Mouse (Mus musculus): Measurements from ENCODE around the gene Ugt1a2. TPM values are rescaled to one million over a fixed set of nuclear protein-coding genes. Genes with fewer than 3 reads are reported as not detected.

The Ugt1a2 gene
- polyA plus RNA-seq, 1 experiment from 2014 or later: not detected

DNA sequence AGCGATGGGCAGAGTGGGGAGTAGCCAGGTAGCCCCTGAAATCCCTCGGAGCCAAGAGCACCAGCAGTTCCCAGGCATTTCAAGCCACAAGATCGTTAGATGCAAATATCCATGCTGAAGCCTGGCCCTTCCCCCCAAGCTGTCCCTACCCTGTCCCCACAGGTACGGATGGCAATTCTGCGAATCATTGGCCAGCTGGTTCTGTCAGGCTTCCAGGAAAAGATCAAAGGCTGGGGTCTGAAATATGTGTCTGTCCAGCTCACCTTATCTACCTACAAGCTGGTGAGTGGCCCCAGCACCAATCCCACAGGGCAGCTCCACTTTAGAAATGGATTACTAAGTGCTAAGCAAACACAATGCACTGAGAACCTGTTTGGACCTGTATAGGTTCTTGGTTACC, 36.9 kb downstream of the Ugt1a2 start:
- no peaks in the 10 kb centered on the region for H3K4me1 ChIP-seq (replicated peaks; ENCODE audit: control insufficient read depth, insufficient read depth, low read length)
- no peak for ATAC-seq
- H3K27me3 ChIP-seq (replicated peaks; ENCODE audit: control insufficient read depth, insufficient read depth, low read length): no peaks in the 10 kb centered on the region
- peaks cover 87% of the 10 kb centered on the region for H3K9me3 ChIP-seq (ENCODE audit: control insufficient read depth, low read length)
- whole genome bisulfite sequencing: 77% methylated on average over 5 of the region's 5 CpGs
- H3K4me3 ChIP-seq (replicated peaks; ENCODE audit: low read length): no peak overlapping the region
- H3K27ac ChIP-seq (ENCODE audit: low read length): no peak overlapping the region
- H3K9ac ChIP-seq (replicated peaks; ENCODE audit: low read depth, low read length): no peak overlapping the region
- H3K4me2 ChIP-seq (ENCODE audit: low read length): no peak overlapping the region
- no peaks in the 10 kb centered on the region for H3K36me3 ChIP-seq (ENCODE audit: control insufficient read depth, insufficient read depth)

DNA sequence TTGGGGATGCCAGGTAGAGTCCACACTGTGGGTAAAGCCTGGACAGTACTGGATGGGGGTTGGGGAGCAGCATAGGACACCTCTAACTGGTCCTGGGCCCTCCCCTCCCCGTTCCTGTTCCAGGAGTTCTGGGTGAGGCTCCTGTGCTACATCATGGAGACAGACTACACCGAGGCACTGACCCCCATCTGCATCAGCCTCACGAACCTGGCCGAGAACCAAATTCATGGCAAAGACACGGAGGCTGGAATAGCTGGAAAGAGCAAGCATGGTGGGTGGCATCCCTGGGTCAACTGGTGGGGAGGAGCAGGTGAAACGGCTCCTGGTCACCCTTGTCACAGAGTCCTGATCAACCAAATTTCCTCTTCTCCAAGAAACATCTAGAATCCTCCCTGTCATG, 38.4 kb downstream of the Ugt1a2 start:
- no peaks in the 10 kb centered on the region for H3K27me3 ChIP-seq (replicated peaks; ENCODE audit: control insufficient read depth, insufficient read depth, low read length)
- ATAC-seq: no peak
- H3K4me2 ChIP-seq (ENCODE audit: low read length): no peak overlapping the region
- no peak overlapping the region for H3K27ac ChIP-seq (ENCODE audit: low read length)
- H3K9me3 ChIP-seq (ENCODE audit: control insufficient read depth, low read length): peaks cover 85% of the 10 kb centered on the region
- no peaks in the 10 kb centered on the region for H3K4me1 ChIP-seq (replicated peaks; ENCODE audit: control insufficient read depth, insufficient read depth, low read length)
- H3K4me3 ChIP-seq (replicated peaks; ENCODE audit: low read length): no peak overlapping the region
- no peaks in the 10 kb centered on the region for H3K36me3 ChIP-seq (ENCODE audit: control insufficient read depth, insufficient read depth)
- 80% methylated on average over 6 of the region's 6 CpGs for WGBS
- H3K9ac ChIP-seq (replicated peaks; ENCODE audit: low read depth, low read length): no peak overlapping the region

DNA sequence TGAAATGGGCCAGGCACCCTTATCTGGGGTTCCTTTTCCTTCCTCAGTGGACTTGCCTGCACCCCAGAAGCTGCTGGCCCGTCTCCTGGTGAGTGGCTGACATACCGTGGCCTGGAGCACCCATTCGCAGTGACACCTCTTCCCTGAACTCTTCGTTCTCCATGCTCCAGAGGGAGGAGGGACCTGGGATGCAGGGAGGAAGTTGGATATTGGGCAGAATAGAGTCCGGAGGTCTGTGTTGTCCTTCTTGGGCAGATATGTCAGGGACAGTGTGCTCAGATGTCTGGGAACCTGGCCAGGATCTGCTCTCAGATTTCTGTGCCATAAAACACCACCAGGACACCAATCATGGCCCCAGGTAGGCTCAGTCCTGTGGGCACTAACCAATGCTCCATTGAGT, 39.7 kb downstream of the Ugt1a2 start:
- H3K9ac ChIP-seq (replicated peaks; ENCODE audit: low read depth, low read length): no peak overlapping the region
- no peak for ATAC-seq
- no peak overlapping the region for H3K4me2 ChIP-seq (ENCODE audit: low read length)
- no peaks in the 10 kb centered on the region for H3K27me3 ChIP-seq (replicated peaks; ENCODE audit: control insufficient read depth, insufficient read depth, low read length)
- 78% methylated on average over 5 of the region's 5 CpGs for WGBS
- no peaks in the 10 kb centered on the region for H3K4me1 ChIP-seq (replicated peaks; ENCODE audit: control insufficient read depth, insufficient read depth, low read length)
- H3K4me3 ChIP-seq (replicated peaks; ENCODE audit: low read length): no peak overlapping the region
- no peak overlapping the region for H3K27ac ChIP-seq (ENCODE audit: low read length)
- H3K36me3 ChIP-seq (ENCODE audit: control insufficient read depth, insufficient read depth): no peaks in the 10 kb centered on the region
- peaks cover 86% of the 10 kb centered on the region for H3K9me3 ChIP-seq (ENCODE audit: control insufficient read depth, low read length)

DNA sequence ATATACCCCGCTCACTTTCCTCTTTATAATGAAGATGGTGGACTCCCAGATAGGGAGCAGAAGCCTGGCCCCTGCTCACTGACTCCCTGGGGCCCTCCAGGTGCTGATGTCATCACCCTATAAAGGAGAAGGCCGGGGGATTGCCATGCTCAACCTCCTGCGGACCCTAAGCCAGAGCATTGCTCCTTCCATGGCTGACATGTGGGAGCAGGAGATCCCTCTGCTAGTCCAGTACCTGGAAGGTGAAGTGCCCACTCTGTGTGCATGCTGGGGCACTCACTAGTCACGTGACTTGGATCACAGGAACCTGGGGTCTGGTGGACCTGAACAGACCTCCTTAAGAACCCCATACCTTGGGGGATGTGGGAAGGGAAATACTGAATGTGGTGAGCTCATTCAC, 40.2 kb downstream of the Ugt1a2 start:
- H3K4me2 ChIP-seq (ENCODE audit: low read length): no peak overlapping the region
- H3K9me3 ChIP-seq (ENCODE audit: control insufficient read depth, low read length): peaks cover 86% of the 10 kb centered on the region
- WGBS: 71% methylated on average over 4 of the region's 4 CpGs
- no peak for ATAC-seq
- H3K4me1 ChIP-seq (replicated peaks; ENCODE audit: control insufficient read depth, insufficient read depth, low read length): no peaks in the 10 kb centered on the region
- no peak overlapping the region for H3K4me3 ChIP-seq (replicated peaks; ENCODE audit: low read length)
- H3K36me3 ChIP-seq (ENCODE audit: control insufficient read depth, insufficient read depth): no peaks in the 10 kb centered on the region
- H3K27me3 ChIP-seq (replicated peaks; ENCODE audit: control insufficient read depth, insufficient read depth, low read length): no peaks in the 10 kb centered on the region
- H3K27ac ChIP-seq (ENCODE audit: low read length): no peak overlapping the region
- H3K9ac ChIP-seq (replicated peaks; ENCODE audit: low read depth, low read length): no peak overlapping the region

DNA sequence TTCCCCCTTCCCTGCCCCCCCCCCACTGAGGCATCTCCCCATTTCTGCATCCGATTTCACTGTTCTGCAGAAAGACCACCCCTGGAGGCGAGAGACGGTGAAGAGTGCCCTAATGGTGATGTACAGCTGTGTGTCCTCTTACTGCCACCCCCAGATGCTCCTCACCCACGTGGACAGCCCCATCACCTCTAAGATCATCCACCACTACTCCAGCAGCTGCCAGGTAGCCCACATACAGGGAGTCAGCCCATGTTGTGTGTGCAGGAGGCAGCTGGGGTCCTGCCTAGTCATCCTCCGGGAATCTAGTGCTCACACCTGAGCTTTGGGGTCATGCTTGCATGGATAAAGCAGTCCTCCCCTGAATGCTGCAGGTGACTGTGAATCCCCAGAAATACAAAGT, 43.5 kb downstream of the Ugt1a2 start:
- Histone ChIP-seq H3K4me1 (replicated peaks; ENCODE audit: control insufficient read depth, insufficient read depth, low read length) (no peaks in the 10 kb centered on the region), H3K4me3 (replicated peaks; ENCODE audit: low read length) (no peak overlapping the region), H3K27me3 (replicated peaks; ENCODE audit: control insufficient read depth, insufficient read depth, low read length) (no peaks in the 10 kb centered on the region), H3K36me3 (ENCODE audit: control insufficient read depth, insufficient read depth) (no peaks in the 10 kb centered on the region), H3K27ac (ENCODE audit: low read length) (no peak overlapping the region), H3K9ac (replicated peaks; ENCODE audit: low read depth, low read length) (no peak overlapping the region), H3K9me3 (ENCODE audit: control insufficient read depth, low read length) (peaks cover 90% of the 10 kb centered on the region), H3K4me2 (ENCODE audit: low read length) (no peak overlapping the region)
- no peak for ATAC-seq
- 67% methylated on average over 5 of the region's 5 CpGs for WGBS

DNA sequence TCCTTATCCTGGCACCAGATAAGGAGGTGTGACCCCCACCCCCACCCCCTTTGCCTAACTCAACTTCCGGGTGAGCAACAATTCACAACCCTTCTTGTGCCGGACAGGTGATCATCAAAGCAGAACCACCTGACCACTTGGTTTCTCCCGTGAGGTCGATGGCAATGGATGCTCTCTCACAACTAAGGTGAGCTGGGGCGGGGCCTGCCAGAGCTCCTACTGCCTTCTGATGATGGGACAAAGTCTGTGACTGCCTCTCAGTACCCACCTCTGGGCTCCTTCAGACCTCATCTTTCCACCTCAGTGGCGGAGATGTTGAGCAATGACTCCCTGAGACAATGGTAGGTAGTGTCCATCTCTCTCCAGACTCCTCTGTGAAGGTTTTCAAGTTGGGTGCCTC, 45.5 kb downstream of the Ugt1a2 start:
- Histone ChIP-seq H3K4me3 (replicated peaks; ENCODE audit: low read length) (no peak overlapping the region), H3K27ac (ENCODE audit: low read length) (no peak overlapping the region), H3K4me1 (replicated peaks; ENCODE audit: control insufficient read depth, insufficient read depth, low read length) (no peaks in the 10 kb centered on the region), H3K4me2 (ENCODE audit: low read length) (no peak overlapping the region), H3K36me3 (ENCODE audit: control insufficient read depth, insufficient read depth) (no peaks in the 10 kb centered on the region), H3K27me3 (replicated peaks; ENCODE audit: control insufficient read depth, insufficient read depth, low read length) (no peaks in the 10 kb centered on the region), H3K9me3 (ENCODE audit: control insufficient read depth, low read length) (peaks cover 90% of the 10 kb centered on the region), H3K9ac (replicated peaks; ENCODE audit: low read depth, low read length) (no peak overlapping the region)
- no peak for ATAC-seq
- WGBS: 77% methylated on average over 6 of the region's 6 CpGs

DNA sequence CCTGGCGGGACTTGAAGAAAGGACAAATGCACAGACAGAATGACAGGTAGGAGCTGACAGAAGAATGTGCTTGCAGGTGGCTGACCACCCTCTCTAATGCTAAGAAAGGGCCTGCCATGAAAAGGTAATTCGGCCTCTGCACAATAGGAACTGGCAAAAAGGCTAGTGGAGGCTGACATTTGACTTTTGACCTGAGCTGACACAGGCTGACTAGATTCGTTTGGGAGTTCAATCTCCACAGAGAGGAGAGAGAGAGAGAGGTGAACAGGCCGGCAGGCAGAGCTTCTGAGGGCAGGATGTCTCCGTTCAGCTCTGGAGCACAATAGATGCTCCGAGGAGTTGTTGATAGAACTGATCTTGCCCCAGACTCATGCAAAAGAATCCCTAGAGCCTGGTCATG, 46.0 kb downstream of the Ugt1a2 start:
- Histone ChIP-seq H3K4me3 (replicated peaks; ENCODE audit: low read length) (no peak overlapping the region), H3K9me3 (ENCODE audit: control insufficient read depth, low read length) (peaks cover 90% of the 10 kb centered on the region), H3K9ac (replicated peaks; ENCODE audit: low read depth, low read length) (no peak overlapping the region), H3K36me3 (ENCODE audit: control insufficient read depth, insufficient read depth) (no peaks in the 10 kb centered on the region), H3K27ac (ENCODE audit: low read length) (no peak overlapping the region), H3K4me1 (replicated peaks; ENCODE audit: control insufficient read depth, insufficient read depth, low read length) (no peaks in the 10 kb centered on the region), H3K4me2 (ENCODE audit: low read length) (no peak overlapping the region), H3K27me3 (replicated peaks; ENCODE audit: control insufficient read depth, insufficient read depth, low read length) (no peaks in the 10 kb centered on the region)
- WGBS: 46% methylated on average over 6 of the region's 6 CpGs
- ATAC-seq: no peak

DNA sequence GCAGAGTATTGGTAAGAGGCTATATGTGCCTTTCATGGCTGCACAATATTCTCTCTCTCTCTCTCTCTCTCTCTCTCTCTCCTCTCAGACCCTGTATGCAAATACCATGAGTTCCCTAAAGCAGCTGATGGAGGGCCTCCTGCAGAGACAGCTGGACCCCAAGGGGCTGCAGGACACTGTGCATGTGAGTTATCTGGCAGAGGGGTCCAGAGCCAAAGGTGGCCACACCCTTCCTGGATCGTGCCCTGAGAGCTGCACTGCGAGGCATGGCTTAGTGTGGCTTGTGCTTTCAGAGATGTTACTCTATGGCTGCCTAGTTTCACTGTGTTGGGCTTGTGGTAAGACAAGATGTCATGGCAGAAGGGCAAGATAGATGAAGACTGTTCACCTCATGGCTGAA, 47.3 kb downstream of the Ugt1a2 start:
- no peak overlapping the region for H3K4me3 ChIP-seq (replicated peaks; ENCODE audit: low read length)
- no peak for ATAC-seq
- no peaks in the 10 kb centered on the region for H3K27me3 ChIP-seq (replicated peaks; ENCODE audit: control insufficient read depth, insufficient read depth, low read length)
- peaks cover 92% of the 10 kb centered on the region for H3K9me3 ChIP-seq (ENCODE audit: control insufficient read depth, low read length)
- H3K36me3 ChIP-seq (ENCODE audit: control insufficient read depth, insufficient read depth): no peaks in the 10 kb centered on the region
- H3K27ac ChIP-seq (ENCODE audit: low read length): no peak overlapping the region
- no peak overlapping the region for H3K9ac ChIP-seq (replicated peaks; ENCODE audit: low read depth, low read length)
- no peak overlapping the region for H3K4me2 ChIP-seq (ENCODE audit: low read length)
- H3K4me1 ChIP-seq (replicated peaks; ENCODE audit: control insufficient read depth, insufficient read depth, low read length): no peaks in the 10 kb centered on the region
- 49% methylated on average over 2 of the region's 2 CpGs for WGBS

DNA sequence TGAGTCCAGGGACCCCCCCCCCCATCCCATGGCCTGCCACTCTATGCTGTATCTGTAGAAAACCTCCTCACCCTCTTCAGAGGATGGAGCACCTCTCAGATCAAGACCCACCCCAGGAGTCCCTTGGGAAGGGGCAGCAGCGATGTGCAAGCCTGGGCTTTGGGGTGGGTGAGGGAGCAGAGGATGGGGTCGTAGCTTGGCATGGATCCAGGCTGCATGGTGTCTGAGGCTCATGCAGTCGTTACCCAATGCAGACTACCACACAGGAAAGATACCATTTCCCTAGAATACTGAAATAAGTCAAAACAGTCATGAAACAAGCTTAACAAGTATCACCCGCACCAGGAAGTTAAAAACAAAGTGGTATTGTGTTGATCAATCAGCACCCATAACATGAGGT, 48.3 kb downstream of the Ugt1a2 start:
- Histone ChIP-seq H3K4me3 (replicated peaks; ENCODE audit: low read length) (no peak overlapping the region), H3K27ac (ENCODE audit: low read length) (no peak overlapping the region), H3K27me3 (replicated peaks; ENCODE audit: control insufficient read depth, insufficient read depth, low read length) (no peaks in the 10 kb centered on the region), H3K36me3 (ENCODE audit: control insufficient read depth, insufficient read depth) (no peaks in the 10 kb centered on the region), H3K9me3 (ENCODE audit: control insufficient read depth, low read length) (peaks cover 92% of the 10 kb centered on the region), H3K4me1 (replicated peaks; ENCODE audit: control insufficient read depth, insufficient read depth, low read length) (no peaks in the 10 kb centered on the region), H3K4me2 (ENCODE audit: low read length) (no peak overlapping the region), H3K9ac (replicated peaks; ENCODE audit: low read depth, low read length) (no peak overlapping the region)
- 70% methylated on average over 4 of the region's 4 CpGs for WGBS
- ATAC-seq: peak; percentile 18; the same call in 1 of the 2 replicates

DNA sequence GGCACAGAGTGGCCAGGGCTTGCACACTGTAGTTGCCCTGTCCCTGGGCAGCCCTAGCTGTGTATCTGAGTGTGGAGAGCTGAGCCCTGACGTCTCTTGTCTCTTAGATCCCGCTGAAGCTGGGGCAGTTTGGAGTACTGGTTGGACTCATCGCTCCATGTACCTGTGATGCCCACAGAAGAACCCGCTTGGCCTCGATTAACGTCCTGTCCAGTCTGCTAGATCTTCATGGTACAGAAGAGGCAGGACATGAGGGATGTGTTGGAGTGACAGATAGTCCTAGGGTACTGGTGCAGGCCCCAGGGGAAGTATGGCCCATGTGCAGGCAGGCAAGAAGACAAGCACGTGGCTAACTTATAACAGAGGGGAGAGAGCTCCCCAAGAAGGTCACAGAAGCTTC, 49.2 kb downstream of the Ugt1a2 start:
- 80% methylated on average over 7 of the region's 7 CpGs for WGBS
- no peak overlapping the region for H3K4me3 ChIP-seq (replicated peaks; ENCODE audit: low read length)
- peaks cover 89% of the 10 kb centered on the region for H3K9me3 ChIP-seq (ENCODE audit: control insufficient read depth, low read length)
- H3K27ac ChIP-seq (ENCODE audit: low read length): no peak overlapping the region
- no peaks in the 10 kb centered on the region for H3K27me3 ChIP-seq (replicated peaks; ENCODE audit: control insufficient read depth, insufficient read depth, low read length)
- H3K36me3 ChIP-seq (ENCODE audit: control insufficient read depth, insufficient read depth): no peaks in the 10 kb centered on the region
- no peaks in the 10 kb centered on the region for H3K4me1 ChIP-seq (replicated peaks; ENCODE audit: control insufficient read depth, insufficient read depth, low read length)
- no peak overlapping the region for H3K4me2 ChIP-seq (ENCODE audit: low read length)
- no peak overlapping the region for H3K9ac ChIP-seq (replicated peaks; ENCODE audit: low read depth, low read length)
- no peak for ATAC-seq
